Mouse (Mus musculus): ENCODE measurements at regions not wholly inside any gene's neighbourhood (a gene's known extent, or its start where the extent isn't known, plus 50 kb on each side); places are given as distances from the start of the nearest gene placed in this dataset.

- no peak for TF ChIP-seq POLR2A (IDR thresholded peaks at IDR 0.05; ENCODE audit: borderline replicate concordance, insufficient read depth, low read length)
- no peak for TF ChIP-seq CTCF (IDR thresholded peaks at IDR 0.05; ENCODE audit: borderline replicate concordance, insufficient read depth, low read depth, low read length)
Observed at GRCm38 (mm10) chr4:11895857-11896825, 84.9 kb downstream of the Gm10604 start.

Data from cerebellum, adult 2 months (tissue).